Mouse (Mus musculus): ENCODE data around the gene B3gat1. TPM values are rescaled to one million over a fixed set of nuclear protein-coding genes. Genes with fewer than 3 reads are reported as not detected.
A peak's percentile ranks its signal among the peaks of the same experiment; 100 is the strongest.

The B3gat1 gene
- polyA plus RNA-seq, 1 experiment from 2014 or later: 54.7 TPM

DNA sequence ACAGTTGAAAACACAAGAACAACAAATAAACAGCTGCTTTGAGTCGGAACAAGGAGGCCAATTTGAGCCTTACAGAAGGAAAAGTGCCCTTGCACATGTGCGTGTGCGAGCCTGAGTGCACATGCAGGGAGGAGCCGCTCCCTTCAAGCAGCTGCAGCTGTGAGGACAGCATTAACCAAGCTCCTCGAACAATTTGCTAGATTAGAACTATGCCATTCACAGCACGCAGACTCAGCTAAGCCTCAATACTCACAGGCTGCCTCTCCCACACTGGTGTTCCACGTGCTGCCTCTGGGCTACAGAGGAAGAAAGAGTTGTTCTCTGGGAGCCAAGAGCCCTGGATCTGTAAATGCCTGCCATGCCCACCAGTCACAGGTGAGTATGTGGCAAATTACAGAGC, 11.8 kb upstream of the B3gat1 start:
- no peak for DNase-seq (ENCODE audit: low spot score)
- Histone ChIP-seq H3K27ac (no peak overlapping the region), H3K4me3 (replicated peaks; ENCODE audit: low read length) (no peak overlapping the region), H3K9ac (no peak overlapping the region), H3K9me3 (ENCODE audit: control insufficient read depth, low read length) (no peaks in the 10 kb centered on the region), H3K4me2 (replicated peaks) (no peak overlapping the region), H3K36me3 (replicated peaks; ENCODE audit: control insufficient read depth, insufficient read depth) (no peaks in the 10 kb centered on the region), H3K4me1 (replicated peaks; ENCODE audit: control insufficient read depth, insufficient read depth, low read length) (no peaks in the 10 kb centered on the region), H3K27me3 (ENCODE audit: control insufficient read depth, insufficient read depth, low read length) (no peaks in the 10 kb centered on the region)
- peak; percentile 29; the same call in 1 of the 2 replicates for ATAC-seq (ENCODE audit: low FRiP score)
- 64% methylated on average over 7 of the region's 7 CpGs for WGBS

DNA sequence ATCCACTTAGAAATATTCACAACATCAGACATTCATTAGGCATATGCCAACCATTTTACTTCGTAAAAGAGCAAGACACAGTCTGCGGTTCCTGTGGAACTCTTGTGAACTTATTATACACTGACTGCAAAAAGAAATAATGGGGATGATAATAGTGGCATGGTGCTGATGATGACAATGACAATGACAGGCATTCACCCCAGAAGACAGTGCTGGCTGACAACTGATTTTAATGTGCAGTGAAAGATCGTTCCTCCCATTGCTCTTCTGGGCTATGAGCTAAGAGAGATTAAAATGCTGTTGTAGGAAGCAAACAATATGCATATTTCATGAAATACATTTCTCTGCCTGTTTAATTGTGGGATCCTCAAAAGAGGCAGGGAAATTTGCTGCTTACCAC, 7.8 kb upstream of the B3gat1 start:
- WGBS: 73% methylated on average over 3 of the region's 3 CpGs
- H3K4me1 ChIP-seq (replicated peaks; ENCODE audit: control insufficient read depth, insufficient read depth, low read length): no peaks in the 10 kb centered on the region
- DNase-seq (ENCODE audit: low spot score): no peak

DNA sequence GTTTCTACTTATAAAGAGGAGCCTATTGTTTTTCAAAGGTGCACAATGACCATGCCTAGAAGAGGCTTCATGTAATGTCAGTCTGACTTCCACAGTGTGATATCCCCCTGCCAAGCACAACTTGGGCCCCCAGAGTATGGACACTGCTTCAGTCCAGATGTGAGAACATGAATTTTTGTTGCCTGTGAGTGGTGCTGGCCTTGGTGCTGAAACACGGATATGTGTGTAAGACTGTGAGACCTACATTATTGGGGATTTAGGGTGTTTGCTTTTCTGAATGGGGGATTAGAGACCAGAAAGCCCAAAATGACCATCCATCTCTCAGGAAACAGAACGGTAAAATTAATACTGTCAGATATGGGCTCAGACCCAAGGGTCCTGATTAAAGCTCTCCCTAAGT, 6.1 kb upstream of the B3gat1 start:
- H3K4me3 ChIP-seq (replicated peaks; ENCODE audit: low read length): no peak overlapping the region
- H3K4me1 ChIP-seq (replicated peaks; ENCODE audit: control insufficient read depth, insufficient read depth, low read length): no peaks in the 10 kb centered on the region
- WGBS: 60% methylated on average over 2 of the region's 2 CpGs
- no peak for DNase-seq (ENCODE audit: low spot score)
- no peak for ATAC-seq (ENCODE audit: low FRiP score)
- no peaks in the 10 kb centered on the region for H3K9me3 ChIP-seq (ENCODE audit: control insufficient read depth, low read length)
- H3K27ac ChIP-seq: no peak overlapping the region
- no peak overlapping the region for H3K9ac ChIP-seq
- no peak overlapping the region for H3K4me2 ChIP-seq (replicated peaks)
- no peaks in the 10 kb centered on the region for H3K36me3 ChIP-seq (replicated peaks; ENCODE audit: control insufficient read depth, insufficient read depth)
- no peaks in the 10 kb centered on the region for H3K27me3 ChIP-seq (ENCODE audit: control insufficient read depth, insufficient read depth, low read length)

More for the DNA sequence above, 7.8 kb upstream of the B3gat1 start:
- H3K4me2 ChIP-seq (replicated peaks): no peak overlapping the region
- H3K9ac ChIP-seq: no peak overlapping the region
- no peak for ATAC-seq (ENCODE audit: low FRiP score)
- no peaks in the 10 kb centered on the region for H3K27me3 ChIP-seq (ENCODE audit: control insufficient read depth, insufficient read depth, low read length)
- H3K36me3 ChIP-seq (replicated peaks; ENCODE audit: control insufficient read depth, insufficient read depth): no peaks in the 10 kb centered on the region
- H3K27ac ChIP-seq: no peak overlapping the region
- no peak overlapping the region for H3K4me3 ChIP-seq (replicated peaks; ENCODE audit: low read length)
- H3K9me3 ChIP-seq (ENCODE audit: control insufficient read depth, low read length): no peaks in the 10 kb centered on the region

DNA sequence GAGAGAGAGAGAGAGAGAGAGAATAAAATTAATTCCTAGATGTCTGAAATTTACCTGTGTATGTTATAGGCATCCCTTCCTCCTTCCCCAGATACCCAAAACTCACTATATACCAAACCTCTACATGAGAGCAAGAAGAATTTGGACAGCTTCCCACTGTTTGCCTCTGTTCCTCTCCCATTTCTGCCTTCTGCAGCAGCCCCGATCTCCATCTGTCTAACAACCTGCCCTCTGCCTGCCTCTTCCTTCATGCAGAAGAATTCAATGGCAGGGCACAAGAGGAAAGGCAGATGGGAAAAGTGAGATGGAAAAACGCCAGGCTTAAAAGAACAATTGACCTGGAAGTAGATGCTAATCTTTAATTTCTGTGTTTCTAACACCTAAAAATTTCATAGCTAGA, 5.0 kb upstream of the B3gat1 start:
- ATAC-seq (ENCODE audit: low FRiP score) (no peak), DNase-seq (ENCODE audit: low spot score) (no peak)
- no peaks in the 10 kb centered on the region for H3K36me3 ChIP-seq (replicated peaks; ENCODE audit: control insufficient read depth, insufficient read depth)
- H3K27ac ChIP-seq: no peak overlapping the region
- no peaks in the 10 kb centered on the region for H3K27me3 ChIP-seq (ENCODE audit: control insufficient read depth, insufficient read depth, low read length)
- no peaks in the 10 kb centered on the region for H3K4me1 ChIP-seq (replicated peaks; ENCODE audit: control insufficient read depth, insufficient read depth, low read length)
- no peaks in the 10 kb centered on the region for H3K9me3 ChIP-seq (ENCODE audit: control insufficient read depth, low read length)
- 76% methylated on average over 2 of the region's 2 CpGs for WGBS
- no peak overlapping the region for H3K4me2 ChIP-seq (replicated peaks)
- H3K4me3 ChIP-seq (replicated peaks; ENCODE audit: low read length): no peak overlapping the region
- H3K9ac ChIP-seq: no peak overlapping the region

DNA sequence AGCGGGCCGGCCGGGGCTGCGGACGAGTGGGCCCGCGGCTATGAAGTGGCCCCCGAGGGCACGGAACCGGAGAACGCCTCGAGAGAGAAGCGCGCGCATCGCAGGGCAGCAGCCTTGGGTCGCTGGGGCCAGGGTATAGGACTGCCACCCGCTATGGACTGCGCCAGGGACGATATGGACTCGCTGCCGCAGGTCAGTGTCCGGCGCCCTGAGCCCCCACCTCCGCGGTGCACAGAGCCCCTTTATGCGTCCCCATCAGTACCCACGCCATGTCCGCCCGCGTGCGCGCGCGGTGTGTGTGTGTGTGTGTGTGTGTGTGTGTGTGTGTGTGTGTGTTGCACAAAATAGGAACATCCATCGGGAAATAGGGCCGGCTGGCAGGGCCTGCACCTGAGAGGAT, 458 bp downstream of the B3gat1 start:
- Histone ChIP-seq H3K36me3 (replicated peaks; ENCODE audit: control insufficient read depth, insufficient read depth) (peaks cover 6% of the 10 kb centered on the region; the same call in 1 of the 2 replicates), H3K9ac (peak overlapping the region; percentile 97), H3K9me3 (ENCODE audit: control insufficient read depth, low read length) (no peaks in the 10 kb centered on the region), H3K27ac (peak overlapping the region; percentile 94), H3K4me3 (replicated peaks; ENCODE audit: low read length) (peak overlapping the region; percentile 96), H3K4me1 (replicated peaks; ENCODE audit: control insufficient read depth, insufficient read depth, low read length) (peaks cover 30% of the 10 kb centered on the region), H3K4me2 (replicated peaks) (peak overlapping the region; percentile 86), H3K27me3 (ENCODE audit: control insufficient read depth, insufficient read depth, low read length) (no peaks in the 10 kb centered on the region)
- peak; percentile 28 for DNase-seq (ENCODE audit: low spot score)
- ATAC-seq (ENCODE audit: low FRiP score): peak; percentile 64; the same call in 1 of the 2 replicates
- WGBS: under 1% methylated on average over 31 of the region's 37 CpGs

DNA sequence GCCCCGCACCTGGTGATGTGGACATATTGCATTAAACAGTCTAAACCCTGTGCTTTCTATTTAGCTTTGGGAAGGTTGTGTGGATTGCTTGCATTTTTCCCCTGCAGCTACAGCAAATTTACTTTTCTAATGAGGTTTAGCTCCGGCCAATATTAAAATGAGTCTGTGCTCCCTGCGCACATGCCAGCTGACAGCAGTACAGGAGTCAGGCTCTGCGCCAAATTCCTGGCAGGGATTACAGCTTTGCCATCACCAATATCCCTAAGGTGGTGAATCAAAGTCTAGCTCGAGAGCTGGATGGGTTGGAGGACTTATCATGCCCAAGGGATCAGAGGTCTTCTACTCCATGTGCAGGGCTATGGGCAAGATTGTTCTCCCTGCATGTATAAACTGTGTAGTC, 3.6 kb downstream of the B3gat1 start:
- Histone ChIP-seq H3K9ac (peak overlapping the region; percentile 97; the same call in 1 of the 2 replicates), H3K9me3 (ENCODE audit: control insufficient read depth, low read length) (no peaks in the 10 kb centered on the region), H3K36me3 (replicated peaks; ENCODE audit: control insufficient read depth, insufficient read depth) (peaks cover 8% of the 10 kb centered on the region; the same call in 1 of the 2 replicates), H3K27me3 (ENCODE audit: control insufficient read depth, insufficient read depth, low read length) (no peaks in the 10 kb centered on the region), H3K27ac (no peak overlapping the region), H3K4me1 (replicated peaks; ENCODE audit: control insufficient read depth, insufficient read depth, low read length) (peaks cover 30% of the 10 kb centered on the region), H3K4me3 (replicated peaks; ENCODE audit: low read length) (peak overlapping the region; percentile 96), H3K4me2 (replicated peaks) (peak overlapping the region; percentile 86)
- 41% methylated on average over 5 of the region's 5 CpGs for WGBS
- peak; percentile 53 for DNase-seq (ENCODE audit: low spot score)
- ATAC-seq (ENCODE audit: low FRiP score): no peak

DNA sequence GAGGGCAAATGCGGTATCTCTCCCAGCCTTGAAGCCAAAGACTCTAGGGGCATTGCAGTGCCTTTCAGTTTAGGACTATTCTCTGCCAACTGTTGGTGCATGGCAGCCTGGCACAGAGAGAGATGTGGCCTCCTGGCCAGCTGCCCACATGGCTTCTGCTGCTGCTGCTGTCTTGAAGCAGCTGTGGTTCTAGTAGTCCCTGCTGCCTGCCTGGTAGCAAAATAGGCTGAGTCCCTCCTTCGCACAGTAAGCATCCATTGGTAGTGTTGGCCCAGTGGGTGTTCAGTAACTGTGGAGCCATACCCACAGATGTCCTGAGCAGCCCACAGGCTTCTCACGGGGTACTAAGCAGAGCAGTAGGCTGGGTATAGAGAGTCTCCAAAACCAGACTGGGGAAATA, 9.3 kb downstream of the B3gat1 start:
- Histone ChIP-seq H3K9ac (no peak overlapping the region), H3K4me3 (replicated peaks; ENCODE audit: low read length) (no peak overlapping the region), H3K9me3 (ENCODE audit: control insufficient read depth, low read length) (no peaks in the 10 kb centered on the region), H3K27me3 (ENCODE audit: control insufficient read depth, insufficient read depth, low read length) (no peaks in the 10 kb centered on the region), H3K27ac (no peak overlapping the region), H3K4me1 (replicated peaks; ENCODE audit: control insufficient read depth, insufficient read depth, low read length) (peaks cover 5% of the 10 kb centered on the region; the same call in 1 of the 2 replicates), H3K4me2 (replicated peaks) (no peak overlapping the region), H3K36me3 (replicated peaks; ENCODE audit: control insufficient read depth, insufficient read depth) (peaks cover 8% of the 10 kb centered on the region; the same call in 1 of the 2 replicates)
- ATAC-seq (ENCODE audit: low FRiP score): 0 out of 2 replicates have a peak, but pooled peaks have one; percentile 29
- no peak for DNase-seq (ENCODE audit: low spot score)
- WGBS: 91% methylated on average over 3 of the region's 3 CpGs

DNA sequence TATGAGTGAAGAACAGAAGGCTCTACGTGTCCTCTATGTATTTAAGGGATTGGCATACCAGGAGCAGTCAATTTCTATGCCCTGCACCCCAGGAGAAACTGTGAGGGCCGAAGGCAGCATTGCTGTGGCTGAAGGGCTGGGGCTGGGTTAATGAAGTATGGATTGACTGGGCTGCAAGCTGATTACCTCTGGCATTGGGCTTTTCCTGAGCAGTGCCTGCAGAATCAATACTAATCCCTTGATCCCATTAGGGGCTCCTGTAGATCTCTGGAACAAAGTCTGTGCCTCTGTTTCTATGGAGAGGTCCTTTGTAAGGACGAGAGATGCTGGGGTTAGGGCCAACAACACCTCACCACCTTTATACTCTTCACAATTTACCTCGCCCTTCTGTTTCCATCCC, 13.6 kb downstream of the B3gat1 start:
- Histone ChIP-seq H3K9me3 (ENCODE audit: control insufficient read depth, low read length) (no peaks in the 10 kb centered on the region), H3K4me3 (replicated peaks; ENCODE audit: low read length) (no peak overlapping the region), H3K4me2 (replicated peaks) (no peak overlapping the region), H3K9ac (no peak overlapping the region), H3K4me1 (replicated peaks; ENCODE audit: control insufficient read depth, insufficient read depth, low read length) (no peaks in the 10 kb centered on the region), H3K36me3 (replicated peaks; ENCODE audit: control insufficient read depth, insufficient read depth) (peaks cover 10% of the 10 kb centered on the region; the same call in 1 of the 2 replicates), H3K27ac (no peak overlapping the region), H3K27me3 (ENCODE audit: control insufficient read depth, insufficient read depth, low read length) (no peaks in the 10 kb centered on the region)
- WGBS: 76% methylated on average over 4 of the region's 4 CpGs
- ATAC-seq (ENCODE audit: low FRiP score) (no peak), DNase-seq (ENCODE audit: low spot score) (no peak)

DNA sequence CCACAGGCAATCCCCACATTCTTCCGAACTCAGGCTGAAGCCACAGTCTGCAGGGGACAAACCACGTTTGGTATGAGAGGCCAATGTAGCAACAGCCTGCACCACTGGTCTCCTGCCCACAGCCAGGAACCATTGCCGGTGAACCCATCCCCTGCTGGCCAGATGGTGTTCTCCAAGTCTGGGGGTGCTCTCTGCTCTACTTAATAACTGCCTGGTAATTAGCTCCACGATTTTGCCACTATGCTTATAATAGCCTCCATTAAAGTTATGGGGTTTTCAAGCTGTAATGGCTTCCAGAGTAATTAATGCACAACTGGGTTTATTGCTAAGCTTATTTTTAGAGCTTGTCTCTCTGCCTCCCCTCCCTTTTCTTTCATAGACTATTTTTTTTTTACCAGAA, 15.4 kb downstream of the B3gat1 start:
- ATAC-seq (ENCODE audit: low FRiP score) (no peak), DNase-seq (ENCODE audit: low spot score) (no peak)
- Histone ChIP-seq H3K9ac (no peak overlapping the region), H3K27me3 (ENCODE audit: control insufficient read depth, insufficient read depth, low read length) (no peaks in the 10 kb centered on the region), H3K36me3 (replicated peaks; ENCODE audit: control insufficient read depth, insufficient read depth) (peaks cover 26% of the 10 kb centered on the region; the same call in 1 of the 2 replicates), H3K27ac (no peak overlapping the region), H3K4me3 (replicated peaks; ENCODE audit: low read length) (no peak overlapping the region), H3K4me2 (replicated peaks) (no peak overlapping the region), H3K4me1 (replicated peaks; ENCODE audit: control insufficient read depth, insufficient read depth, low read length) (no peaks in the 10 kb centered on the region), H3K9me3 (ENCODE audit: control insufficient read depth, low read length) (no peaks in the 10 kb centered on the region)
- 69% methylated on average over 4 of the region's 4 CpGs for WGBS

DNA sequence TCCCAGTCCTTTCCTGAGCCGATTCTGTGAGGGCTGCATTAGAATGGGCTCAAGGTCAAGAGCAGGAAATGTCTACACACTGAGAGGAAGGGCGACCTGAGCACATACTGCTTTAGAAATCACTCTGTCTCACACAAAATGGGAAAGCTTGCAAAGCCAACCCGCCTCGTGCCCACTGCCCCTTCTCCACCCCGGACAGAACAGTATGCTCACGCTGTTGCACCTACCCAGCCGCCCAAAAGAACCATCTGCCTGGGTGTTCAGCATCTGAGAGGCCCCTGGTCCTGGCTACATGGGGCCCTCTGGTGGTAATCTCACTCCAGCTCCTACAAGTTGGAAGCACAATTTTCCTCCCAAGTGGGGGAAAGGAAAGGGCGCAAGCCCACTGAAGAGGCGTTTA, 26.6 kb downstream of the B3gat1 start:
- ATAC-seq (ENCODE audit: low FRiP score) (peak; percentile 70; the same call in 1 of the 2 replicates), DNase-seq (ENCODE audit: low spot score) (peak; percentile 64)
- Histone ChIP-seq H3K27ac (no peak overlapping the region), H3K4me3 (replicated peaks; ENCODE audit: low read length) (no peak overlapping the region), H3K9me3 (ENCODE audit: control insufficient read depth, low read length) (no peaks in the 10 kb centered on the region), H3K4me1 (replicated peaks; ENCODE audit: control insufficient read depth, insufficient read depth, low read length) (no peaks in the 10 kb centered on the region), H3K27me3 (ENCODE audit: control insufficient read depth, insufficient read depth, low read length) (no peaks in the 10 kb centered on the region), H3K4me2 (replicated peaks) (no peak overlapping the region), H3K36me3 (replicated peaks; ENCODE audit: control insufficient read depth, insufficient read depth) (peaks cover 67% of the 10 kb centered on the region), H3K9ac (no peak overlapping the region)
- WGBS: 32% methylated on average over 9 of the region's 9 CpGs
